Mouse (Mus musculus) kidney, postnatal 36 days (tissue): ENCODE results near the gene Pgs1.

ENCODE experiments used
- DNase-seq, 2 experiments: peaks; one replicate each; pipeline ENCODE4 v3.0.0; 2021 to 2022; ENCODE audit warnings: mixed read lengths in 2 of 2

The Pgs1 gene

GRCm38 (mm10) chr11:117977694-117978360 lies 8.3 kb upstream of the Pgs1 start:
- DNase-seq, result no peak

GRCm38 (mm10) chr11:117979388-117979787 lies 6.7 kb upstream of the Pgs1 start:
- DNase-seq, result peak in 1 of 2 experiments; percentile 51

- peak; percentile 53 to 72 for DNase-seq
Observed at GRCm38 (mm10) chr11:117982426-117982825, 3.7 kb upstream of the Pgs1 start.

GRCm38 (mm10) chr11:117983770-117984169 lies 2.3 kb upstream of the Pgs1 start:
- no peak for DNase-seq

- DNase-seq, result peak in 1 of 2 experiments; percentile 54
Observed at GRCm38 (mm10) chr11:117987032-117987451, 950 bp downstream of the Pgs1 start.

- DNase-seq, result peak; percentile 45 to 62
Observed at GRCm38 (mm10) chr11:117987968-117988367, 1.9 kb downstream of the Pgs1 start.

GRCm38 (mm10) chr11:117989241-117989640 lies 3.1 kb downstream of the Pgs1 start:
- no peak for DNase-seq

- DNase-seq, result no peak
Observed at GRCm38 (mm10) chr11:117989926-117990325, 3.8 kb downstream of the Pgs1 start.

GRCm38 (mm10) chr11:117991502-117992470 lies 5.7 kb downstream of the Pgs1 start:
- peak; percentile 44 to 55 for DNase-seq

GRCm38 (mm10) chr11:117993190-117994175 lies 7.4 kb downstream of the Pgs1 start:
- DNase-seq, result peak; percentile 25 to 44

GRCm38 (mm10) chr11:117994250-117995057 lies 8.4 kb downstream of the Pgs1 start:
- peak; percentile 49 to 50 for DNase-seq

GRCm38 (mm10) chr11:117995255-117995654 lies 9.2 kb downstream of the Pgs1 start:
- DNase-seq, result no peak

- no peak for DNase-seq
Observed at GRCm38 (mm10) chr11:117995661-117996060, 9.6 kb downstream of the Pgs1 start.

GRCm38 (mm10) chr11:117996066-117996465 lies 10.0 kb downstream of the Pgs1 start:
- no peak for DNase-seq

GRCm38 (mm10) chr11:117997085-117997484 lies 11.0 kb downstream of the Pgs1 start:
- no peak for DNase-seq

- no peak for DNase-seq
Observed at GRCm38 (mm10) chr11:117998356-117998755, 12.3 kb downstream of the Pgs1 start.

- DNase-seq, result no peak
Observed at GRCm38 (mm10) chr11:117999260-117999934, 13.3 kb downstream of the Pgs1 start.

GRCm38 (mm10) chr11:118000083-118000482 lies 14.0 kb downstream of the Pgs1 start:
- no peak for DNase-seq

GRCm38 (mm10) chr11:118000565-118001215 lies 14.6 kb downstream of the Pgs1 start:
- DNase-seq, result no peak

- DNase-seq, result no peak
Observed at GRCm38 (mm10) chr11:118003176-118003575, 17.1 kb downstream of the Pgs1 start.
